Mouse (Mus musculus) skeletal muscle tissue, adult 2 months (tissue): Measurements from ENCODE around the gene Mis18bp1.
"Not testable (repeated sequence)": the region's sequence is repeated elsewhere in the genome, so short reads cannot be mapped to it uniquely, and the experiment has no call there.

Source experiments
- DNase-seq: peaks from one replicate; pipeline ENCODE4 v3.0.0-alpha.2; 2012; ENCODE audit warnings: low read depth, low spot score

Mis18bp1 gene

GRCm38 (mm10) chr12:65172021-65172951, at the start of gene Mis18bp1:
Gene Mis18bp1, minus strand, starts transcription at chr12:65172604.
- DNase-seq = peak; percentile 88

GRCm38 (mm10) chr12:65216404-65216840, 44.0 kb upstream of the Mis18bp1 start:
- no peak for DNase-seq

GRCm38 (mm10) chr12:65206431-65206830, 34.0 kb upstream of the Mis18bp1 start:
- DNase-seq = no peak

- DNase-seq = no peak
Measured at GRCm38 (mm10) chr12:65201812-65202211, 29.4 kb upstream of the Mis18bp1 start.

GRCm38 (mm10) chr12:65194003-65194530, 21.7 kb upstream of the Mis18bp1 start:
- DNase-seq = no peak

- no peak for DNase-seq
Measured at GRCm38 (mm10) chr12:65189213-65189612, 16.8 kb upstream of the Mis18bp1 start.

GRCm38 (mm10) chr12:65187365-65187764, 15.0 kb upstream of the Mis18bp1 start:
- no peak for DNase-seq

- DNase-seq = no peak
Measured at GRCm38 (mm10) chr12:65173736-65174135, 1.3 kb upstream of the Mis18bp1 start.

GRCm38 (mm10) chr12:65172959-65173358, 555 bp upstream of the Mis18bp1 start:
- DNase-seq = peak; percentile 4

- not testable (repeated sequence) for DNase-seq
Measured at GRCm38 (mm10) chr12:65136121-65136520, 36.3 kb downstream of the Mis18bp1 start.

GRCm38 (mm10) chr12:65119451-65119850, 53.0 kb downstream of the Mis18bp1 start:
- DNase-seq = no peak

- no peak for DNase-seq
Measured at GRCm38 (mm10) chr12:65118968-65119367, 53.4 kb downstream of the Mis18bp1 start.

GRCm38 (mm10) chr12:65114978-65115377, 57.4 kb downstream of the Mis18bp1 start:
- not testable (repeated sequence) for DNase-seq

- DNase-seq = no peak
Measured at GRCm38 (mm10) chr12:65113925-65114324, 58.5 kb downstream of the Mis18bp1 start.

GRCm38 (mm10) chr12:65112811-65113210, 59.6 kb downstream of the Mis18bp1 start:
- DNase-seq = no peak

GRCm38 (mm10) chr12:65111503-65111902, 60.9 kb downstream of the Mis18bp1 start:
- DNase-seq = no peak

- DNase-seq = no peak
Measured at GRCm38 (mm10) chr12:65108746-65109145, 63.7 kb downstream of the Mis18bp1 start.
